Mouse (Mus musculus) B cell, adult (primary cell): Measurements from ENCODE around the gene Lipi. TPM values are rescaled to one million over a fixed set of nuclear protein-coding genes. Genes with fewer than 3 reads are reported as not detected.

Experiments
- total RNA-seq: library from RNA; stranded (reverse); gene quantifications from 4 replicates; pipeline ENCODE4 v1.2.4, GENCODE M21; 2023; ENCODE audit not compliant: inconsistent age

Lipi gene
- total RNA-seq = not detected in 4 replicates

DNA sequence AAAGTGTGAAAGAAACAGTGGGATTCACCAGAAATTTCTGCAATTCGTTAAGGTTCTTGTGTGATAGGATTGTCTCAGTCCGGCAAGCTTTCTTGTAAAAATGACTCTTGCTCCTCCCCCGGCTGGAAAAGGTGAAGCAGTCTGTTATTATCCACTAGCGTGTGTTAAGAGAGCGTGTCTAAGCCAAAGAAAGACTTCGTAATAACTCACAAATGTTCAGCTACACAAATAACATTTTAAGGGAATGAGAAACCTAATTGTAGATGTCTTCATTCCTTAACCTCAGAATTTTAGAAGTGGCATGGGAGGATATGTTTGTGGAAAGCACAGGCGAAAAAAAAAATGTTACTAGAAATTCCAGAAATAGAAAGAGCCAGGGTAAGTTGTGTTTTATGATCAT lies at the start of gene Lipi:
Gene Lipi, minus strand, starts transcription at position 101 of the 400 bp plus-strand sequence.

GRCm38 (mm10) chr16:75592671-75593500 lies 7.0 kb upstream of the Lipi start, which contains the start of gene Rbm11:
Gene Rbm11, plus strand, starts transcription at chr16:75592844.

Other genes starting within 250 kb of the Lipi start
- 0.39 TPM in 1 of 4 replicates, not detected in the others for gene Rbm11, start 6.8 kb upstream of the Lipi start, total RNA-seq
- 11.4 to 13.5 TPM (median 12.6 TPM) in 4 replicates for gene Hspa13, start 181.0 kb upstream of the Lipi start, total RNA-seq